Mouse (Mus musculus) midbrain, postnatal 0 days (tissue): ENCODE measurements around the gene Hfe2. TPM values are rescaled to one million over a fixed set of nuclear protein-coding genes. Genes with fewer than 3 reads are reported as not detected.
A peak's percentile ranks its signal among the peaks of the same experiment; 100 is the strongest.

Experiments
- ATAC-seq: fragments of 200-750 bp; cut with Nextera tagmentation; 2 replicates; pipeline ENCODE4 v1.8.0; 2017; ENCODE audit warnings: moderate number of reproducible peaks, mild to moderate bottlenecking, moderate TSS enrichment, moderate library complexity; ENCODE audit not compliant: low FRiP score
- DNase-seq: peaks from one replicate; pipeline ENCODE4 v3.0.0-alpha.2; 2015; ENCODE audit warnings: low spot score
- H3K27ac ChIP-seq: fragments of 300-500 bp; sonication (generic); 2 replicates; pipeline ENCODE4 v1.5.1; 2014; ENCODE audit warnings: low read depth, mild to moderate bottlenecking, low read length, mixed read lengths
- H3K27me3 ChIP-seq: fragments of 300-500 bp; sonication (generic); 2 replicates; pipeline ENCODE4 v1.6.1; 2014; ENCODE audit warnings: low read length, control low read depth, mixed read lengths; ENCODE audit not compliant: insufficient read depth
- H3K36me3 ChIP-seq: fragments of 300-500 bp; sonication (generic); 2 replicates; pipeline ENCODE4 v1.6.1; 2014; ENCODE audit warnings: low read length, control low read depth, mixed read lengths; ENCODE audit not compliant: insufficient read depth
- H3K4me1 ChIP-seq: fragments of 300-500 bp; sonication (generic); 2 replicates; pipeline ENCODE4 v1.6.1; 2014; ENCODE audit warnings: mild to moderate bottlenecking, control low read depth, antibody characterized with exemption, low read length, mixed read lengths; ENCODE audit not compliant: insufficient read depth
- H3K4me2 ChIP-seq: fragments of 300-500 bp; sonication (generic); 2 replicates; pipeline ENCODE4 v1.6.1; 2014; ENCODE audit warnings: low read depth, mild to moderate bottlenecking, low read length, mixed read lengths; ENCODE audit not compliant: poor library complexity, severe bottlenecking
- H3K4me3 ChIP-seq: fragments of 300-500 bp; sonication (generic); 2 replicates; pipeline ENCODE4 v1.5.1; 2014; ENCODE audit warnings: low read depth, mild to moderate bottlenecking, low read length, moderate library complexity
- H3K9ac ChIP-seq: fragments of 300-500 bp; sonication (generic); replicated peaks from 2 replicates; pipeline ENCODE4 v1.6.1; 2014; ENCODE audit warnings: mild to moderate bottlenecking, low read length, moderate library complexity, mixed read lengths; ENCODE audit not compliant: poor library complexity, severe bottlenecking
- H3K9me3 ChIP-seq: fragments of 300-500 bp; sonication (generic); 2 replicates; pipeline ENCODE4 v1.6.1; 2016; ENCODE audit warnings: low read length, control low read depth
- CTCF ChIP-seq: IDR thresholded peaks from 2 replicates; pipeline ENCODE4 v1.5.1; 2016; ENCODE audit warnings: antibody characterized with exemption, mild to moderate bottlenecking
- WGBS: fragments of 180-500 bp; shearing (Covaris S2); extraction: QIAGEN DNeasy Blood & Tissue Kit; methylation state at CpG from one replicate; pipeline ENCODE4 v1.1.7; 2014; 5-methylcytosine and 5-hydroxymethylcytosine counted together
- polyA plus RNA-seq: library from polyadenylated mRNA; unstranded; fragments of >200 nt; fragmentation: Nextera tagmentation; extraction: Ambion mirVana; gene quantifications from 2 replicates; pipeline ENCODE4 v1.2.1, GENCODE M21; 2015
- total RNA-seq: library from RNA; depleted of rRNA; stranded (reverse); fragments of >200 nt; gene quantifications from 2 replicates; pipeline ENCODE4 v1.2.3, GENCODE M21; 2014

Gene Hfe2
- total and polyA plus RNA-seq, 2 experiments from 2014 or later = 2.0 TPM

- peak; percentile 32; the same call in 1 of the 2 replicates for TF ChIP-seq CTCF
- peaks cover 5% of the 10 kb centered on the region; the same call in 1 of the 2 replicates for H3K4me1 ChIP-seq
- H3K27ac ChIP-seq = no peak overlapping the region
- ATAC-seq (no peak), DNase-seq (no peak)
- 54% methylated on average over 4 of the region's 4 CpGs for WGBS
- H3K9ac ChIP-seq = no peak overlapping the region
- no peaks in the 10 kb centered on the region for H3K36me3 ChIP-seq
- no peaks in the 10 kb centered on the region; the same call in 1 of the 2 replicates for H3K27me3 ChIP-seq
- H3K4me3 ChIP-seq = no peak overlapping the region
- H3K4me2 ChIP-seq = no peak overlapping the region
- no peaks in the 10 kb centered on the region for H3K9me3 ChIP-seq
Measured at GRCm38 (mm10) chr3:96522149-96522548, 2.8 kb upstream of the Hfe2 start.

DNA sequence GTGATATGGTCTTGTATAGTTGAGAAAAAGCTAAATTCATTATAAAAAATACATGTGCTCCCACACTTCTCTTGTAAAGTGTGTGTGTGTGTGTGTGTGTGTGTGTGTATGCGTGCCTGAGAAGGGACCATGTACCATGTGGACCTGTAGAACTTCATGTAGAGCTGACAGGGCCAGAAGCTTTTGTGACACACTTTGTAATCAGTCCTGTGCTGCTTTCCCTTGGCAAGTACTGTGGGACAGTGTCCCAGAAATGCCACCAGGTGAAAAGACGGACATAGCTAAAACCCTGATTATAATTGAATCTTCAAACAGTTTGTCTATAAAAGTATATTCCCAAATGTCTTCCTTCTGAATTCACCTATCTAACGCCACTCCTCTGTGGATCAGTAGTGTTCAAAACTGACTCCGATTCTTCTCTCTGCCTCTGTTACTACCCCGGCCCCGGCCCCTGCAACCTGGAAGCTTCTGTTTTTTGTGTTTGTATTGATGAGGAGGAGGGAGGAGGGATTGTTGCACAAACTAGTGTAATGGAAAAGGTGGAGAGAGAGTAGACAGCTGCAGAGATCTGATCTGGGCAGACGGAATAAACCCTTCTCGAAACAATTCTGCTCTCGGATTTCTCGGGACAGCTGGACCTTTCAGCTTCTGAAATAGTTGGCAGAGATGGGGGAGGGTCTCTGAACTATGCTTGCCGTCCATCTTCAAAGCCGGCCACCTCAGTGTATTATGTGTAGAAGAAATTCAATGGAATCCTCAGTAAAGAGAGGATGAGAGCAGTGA, 753 bp upstream of the Hfe2 start:
- no peaks in the 10 kb centered on the region for H3K9me3 ChIP-seq
- H3K27me3 ChIP-seq = no peaks in the 10 kb centered on the region; the same call in 1 of the 2 replicates
- no peak for DNase-seq
- H3K4me1 ChIP-seq = peaks cover 9% of the 10 kb centered on the region; the same call in 1 of the 2 replicates
- no peak overlapping the region for H3K9ac ChIP-seq
- no peak overlapping the region for H3K27ac ChIP-seq
- no peak for TF ChIP-seq CTCF
- ATAC-seq = no peak
- H3K4me3 ChIP-seq = no peak overlapping the region
- H3K36me3 ChIP-seq = no peaks in the 10 kb centered on the region
- no peak overlapping the region for H3K4me2 ChIP-seq
- 70% methylated on average over 12 of the region's 12 CpGs for WGBS

- peak overlapping the region; percentile 91 for H3K4me2 ChIP-seq
Measured at GRCm38 (mm10) chr3:96526013-96526762, 1.2 kb downstream of the Hfe2 start.

DNA sequence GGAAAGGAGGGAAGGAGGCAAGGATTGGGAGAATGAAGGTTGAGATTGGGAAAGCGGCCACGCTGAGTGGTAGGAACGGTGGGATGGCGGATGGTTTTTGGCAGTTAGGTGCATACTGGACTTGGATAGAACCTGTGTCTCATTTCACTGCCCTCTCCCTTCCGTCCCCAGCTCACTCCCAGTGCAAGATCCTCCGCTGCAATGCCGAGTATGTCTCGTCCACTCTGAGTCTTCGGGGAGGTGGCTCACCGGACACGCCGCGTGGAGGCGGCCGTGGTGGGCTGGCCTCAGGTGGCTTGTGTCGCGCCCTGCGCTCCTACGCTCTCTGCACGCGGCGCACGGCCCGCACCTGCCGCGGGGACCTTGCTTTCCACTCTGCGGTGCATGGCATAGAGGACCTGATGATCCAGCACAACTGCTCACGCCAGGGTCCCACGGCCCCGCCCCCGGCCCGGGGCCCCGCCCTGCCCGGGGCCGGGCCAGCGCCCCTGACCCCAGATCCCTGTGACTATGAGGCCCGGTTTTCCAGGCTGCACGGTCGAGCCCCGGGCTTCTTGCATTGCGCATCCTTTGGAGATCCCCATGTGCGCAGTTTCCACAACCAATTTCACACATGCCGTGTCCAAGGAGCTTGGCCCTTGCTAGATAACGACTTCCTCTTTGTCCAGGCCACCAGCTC, 2.0 kb downstream of the Hfe2 start:
- H3K27ac ChIP-seq = no peak overlapping the region; the same call in 1 of the 2 replicates

More at GRCm38 (mm10) chr3:96526013-96526762, 1.2 kb downstream of the Hfe2 start:
- H3K4me1 ChIP-seq = peaks cover 9% of the 10 kb centered on the region; the same call in 1 of the 2 replicates
- H3K9ac ChIP-seq = no peak overlapping the region
- WGBS = 67% methylated on average over 11 of the region's 11 CpGs
- H3K27ac ChIP-seq = no peak overlapping the region
- H3K27me3 ChIP-seq = no peaks in the 10 kb centered on the region; the same call in 1 of the 2 replicates
- no peaks in the 10 kb centered on the region for H3K36me3 ChIP-seq
- no peak for TF ChIP-seq CTCF
- DNase-seq = no peak
- ATAC-seq = peak; percentile 55; the same call in 1 of the 2 replicates
- no peaks in the 10 kb centered on the region for H3K9me3 ChIP-seq
- H3K4me3 ChIP-seq = peak overlapping the region; percentile 49

DNA sequence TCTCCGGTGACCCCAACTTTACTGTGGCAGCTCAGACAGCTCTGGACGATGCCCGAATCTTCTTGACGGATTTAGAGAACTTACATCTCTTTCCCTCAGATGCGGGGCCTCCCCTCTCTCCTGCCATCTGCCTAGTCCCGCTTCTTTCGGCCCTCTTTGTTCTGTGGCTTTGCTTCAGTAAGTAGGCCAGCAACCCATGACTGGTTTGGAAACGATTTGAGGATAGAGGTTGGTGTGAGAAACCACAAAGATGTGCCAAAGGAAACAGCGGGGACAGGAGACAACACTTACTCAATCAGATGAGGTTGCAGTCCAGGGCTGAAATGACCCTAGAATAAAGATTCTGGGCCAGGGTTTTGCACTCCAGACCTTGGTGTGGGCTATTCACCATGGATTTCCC, 3.5 kb downstream of the Hfe2 start:
- Histone ChIP-seq H3K9ac (no peak overlapping the region), H3K9me3 (no peaks in the 10 kb centered on the region), H3K4me2 (no peak overlapping the region), H3K4me1 (peaks cover 9% of the 10 kb centered on the region; the same call in 1 of the 2 replicates), H3K4me3 (no peak overlapping the region), H3K27ac (no peak overlapping the region), H3K36me3 (no peaks in the 10 kb centered on the region), H3K27me3 (no peaks in the 10 kb centered on the region; the same call in 1 of the 2 replicates)
- TF ChIP-seq CTCF = no peak
- no peak for DNase-seq
- ATAC-seq = no peak
- 35% methylated on average over 9 of the region's 9 CpGs for WGBS

More for the DNA sequence above, 2.0 kb downstream of the Hfe2 start:
- H3K27me3 ChIP-seq = no peaks in the 10 kb centered on the region; the same call in 1 of the 2 replicates
- DNase-seq = no peak
- ATAC-seq = peak; percentile 44
- H3K9ac ChIP-seq = peak overlapping the region; percentile 57
- peak overlapping the region; percentile 91 for H3K4me2 ChIP-seq
- no peaks in the 10 kb centered on the region for H3K9me3 ChIP-seq
- peaks cover 9% of the 10 kb centered on the region; the same call in 1 of the 2 replicates for H3K4me1 ChIP-seq
- TF ChIP-seq CTCF = no peak
- H3K36me3 ChIP-seq = no peaks in the 10 kb centered on the region
- WGBS = 4% methylated on average over 40 of the region's 44 CpGs
- H3K4me3 ChIP-seq = peak overlapping the region; percentile 49
